Mouse (Mus musculus) ovary, postnatal 14 days (tissue): ENCODE measurements at regions not wholly inside any gene's neighbourhood (a gene's known extent, or its start where the extent isn't known, plus 50 kb on each side); places are given as distances from the start of the nearest gene placed in this dataset.

Experiments
- DNase-seq: peaks from one replicate; pipeline ENCODE4 v3.0.0; 2022; ENCODE audit warnings: low spot score

DNA sequence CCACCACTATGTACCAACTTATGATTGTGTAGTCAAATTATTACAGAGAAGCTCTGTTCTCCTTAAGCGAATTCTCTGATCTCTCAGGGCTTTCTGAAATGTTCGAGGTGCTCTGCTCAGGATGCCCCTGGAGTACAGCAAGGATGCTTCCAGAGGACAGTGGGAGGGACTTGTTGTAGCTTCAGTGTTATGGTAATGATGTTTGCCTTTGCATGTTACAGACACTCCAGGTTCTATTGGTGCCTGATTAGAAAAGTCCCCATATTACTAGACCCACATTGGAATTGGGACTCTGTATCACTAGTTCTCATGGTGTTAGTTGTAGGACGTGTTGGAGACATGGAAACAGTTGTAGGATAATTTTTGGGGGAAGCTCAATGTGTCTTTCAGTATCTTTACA lies 96.0 kb downstream of the Epdr1 start:
- no peak for DNase-seq

DNA sequence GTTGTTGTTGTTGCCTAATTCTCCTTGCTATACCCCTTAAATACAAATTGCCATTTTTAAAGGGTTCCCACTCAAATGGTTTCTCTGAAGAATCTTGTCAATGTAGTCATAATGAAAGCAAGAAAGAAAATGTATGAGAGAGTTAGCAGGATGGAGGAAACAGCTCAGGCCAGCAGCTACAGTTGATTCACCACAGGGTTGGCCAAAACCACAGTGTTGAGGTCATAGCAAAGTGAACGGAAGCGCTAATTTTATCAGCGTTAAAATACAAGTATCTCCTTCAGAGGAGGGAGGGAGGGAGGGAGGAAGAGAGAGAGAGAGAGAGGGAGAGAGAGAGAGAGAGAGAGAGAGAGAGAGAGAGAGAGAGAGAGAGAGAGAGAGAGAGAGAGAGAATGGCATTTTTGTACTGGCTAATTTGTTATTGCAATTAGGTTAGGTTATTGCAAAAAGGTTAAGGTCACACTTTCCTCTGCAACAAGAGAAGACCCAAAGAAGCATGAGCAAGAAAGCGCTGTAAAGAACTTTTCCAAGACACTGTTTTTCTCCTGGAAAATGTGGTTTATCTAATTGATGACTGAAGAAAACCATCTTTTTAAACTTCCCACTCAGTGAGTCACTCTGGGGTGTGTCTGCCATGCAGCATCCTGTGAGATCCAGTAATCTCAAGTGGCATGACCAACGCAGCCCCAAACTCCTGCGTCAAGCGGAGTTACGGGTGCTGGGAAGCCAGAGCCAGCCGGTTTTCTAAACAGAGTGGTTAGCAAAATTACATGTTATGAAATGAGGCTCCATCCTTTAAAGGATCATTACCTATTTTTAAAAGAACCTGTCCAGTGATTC lies 101.6 kb downstream of the Epdr1 start:
- DNase-seq, result no peak

DNA sequence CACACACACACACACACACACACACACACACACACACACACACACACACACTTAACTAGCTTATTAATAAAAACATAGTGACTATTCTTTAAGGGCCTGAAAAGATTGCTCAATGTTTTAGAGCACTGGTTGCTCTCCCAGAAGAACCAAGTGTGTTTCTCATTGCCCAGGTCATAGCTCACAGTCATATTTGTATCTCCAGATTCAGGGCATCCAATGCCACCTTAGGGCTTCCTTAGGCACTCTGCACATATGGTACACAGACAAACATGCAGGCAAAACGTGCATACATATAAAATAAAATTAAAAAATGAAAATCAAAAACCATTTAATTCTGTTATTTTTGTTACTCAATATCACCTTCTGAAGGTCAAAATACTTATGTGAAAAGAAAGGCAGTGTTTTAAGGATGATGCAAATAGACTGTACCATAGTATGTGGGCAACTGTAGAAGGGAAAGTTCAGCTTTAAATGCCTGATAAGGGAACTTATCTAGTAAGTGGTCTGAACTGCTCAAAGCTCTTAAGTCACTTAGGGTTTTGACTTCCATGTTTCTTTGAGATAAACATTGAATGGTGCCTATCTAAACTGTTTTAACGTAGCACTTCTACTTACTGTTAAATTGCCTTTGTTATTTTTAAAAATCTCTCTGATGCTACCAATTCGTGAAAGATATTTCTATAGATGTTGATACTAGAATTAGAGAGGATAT lies 104.7 kb downstream of the Epdr1 start:
- DNase-seq, result no peak

DNA sequence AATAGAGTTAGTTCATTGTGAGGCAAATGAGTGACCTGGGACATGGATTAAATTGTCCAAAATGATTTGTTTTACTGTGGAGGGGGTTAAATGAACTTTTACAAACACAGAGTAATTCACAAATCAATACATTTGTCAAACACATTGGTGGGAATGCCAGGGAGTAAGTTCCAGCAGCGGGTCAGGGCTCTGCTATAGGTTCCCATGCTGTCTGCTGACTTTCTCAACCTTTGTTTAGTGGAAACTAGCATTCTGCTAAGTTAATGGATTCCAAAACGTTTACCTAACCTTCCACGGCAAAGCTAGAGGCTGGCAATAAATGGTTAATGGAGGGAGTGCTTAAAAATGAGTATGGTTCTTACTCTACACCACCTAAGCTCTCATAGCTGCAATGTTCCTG lies 110.9 kb upstream of the Stard3nl start:
- DNase-seq, result no peak

DNA sequence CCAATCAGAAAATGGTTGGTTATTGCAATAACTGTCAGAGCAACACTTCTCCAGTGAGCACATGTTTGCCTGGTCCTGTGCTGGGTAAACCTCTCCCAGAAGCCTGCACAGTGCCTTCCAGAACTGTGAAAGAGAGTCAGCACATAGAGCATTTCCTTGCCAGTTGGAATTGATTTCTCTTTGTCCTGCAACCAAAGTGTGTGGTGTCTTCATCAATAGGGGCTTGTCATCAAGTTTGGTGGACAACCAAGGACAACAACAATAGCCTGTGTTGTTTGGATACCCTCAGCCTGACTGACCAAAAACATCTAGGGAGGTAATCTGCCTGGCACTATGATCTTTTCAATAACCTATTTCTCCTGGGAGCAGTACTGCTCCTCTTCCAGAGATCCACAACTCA lies 108.6 kb upstream of the Stard3nl start:
- no peak for DNase-seq

DNA sequence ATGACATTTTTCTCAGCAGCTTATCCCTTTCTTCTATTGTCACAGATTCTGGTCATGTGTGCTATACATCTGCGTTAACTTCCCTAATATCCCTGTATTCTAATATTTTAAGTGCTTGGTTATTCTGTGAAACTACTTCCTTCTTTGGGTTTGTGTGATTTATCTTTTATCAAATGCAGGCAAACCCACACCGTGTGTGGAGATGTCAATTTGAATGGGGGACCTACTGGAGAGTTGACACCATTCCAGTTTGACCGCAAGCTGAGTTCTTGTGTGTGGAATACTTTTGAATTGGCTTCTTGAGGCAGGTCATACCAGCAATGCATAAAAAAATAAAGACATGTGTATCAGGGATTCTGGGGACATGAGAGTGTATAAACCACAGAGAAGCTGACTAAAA lies 86.6 kb upstream of the Stard3nl start:
- DNase-seq, result no peak

DNA sequence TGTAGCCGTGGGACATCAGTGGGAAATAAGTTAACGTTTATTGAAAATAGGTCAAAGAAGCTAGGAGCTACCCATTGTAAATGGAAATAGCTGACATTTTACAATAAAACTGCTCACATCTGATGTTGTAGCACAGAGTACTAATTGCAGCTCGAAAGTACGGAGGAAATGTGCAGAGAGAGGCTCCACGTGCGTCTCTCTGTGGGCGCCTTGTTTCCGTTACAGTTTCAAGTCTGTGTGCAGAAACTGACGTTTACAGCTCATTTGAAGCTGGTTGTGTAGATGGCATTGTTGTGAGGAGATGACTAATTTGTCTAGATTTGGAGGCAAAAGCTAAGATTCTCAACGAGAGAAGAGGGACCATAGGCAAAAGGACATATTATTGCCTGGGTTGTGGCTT lies 78.4 kb upstream of the Stard3nl start:
- no peak for DNase-seq

DNA sequence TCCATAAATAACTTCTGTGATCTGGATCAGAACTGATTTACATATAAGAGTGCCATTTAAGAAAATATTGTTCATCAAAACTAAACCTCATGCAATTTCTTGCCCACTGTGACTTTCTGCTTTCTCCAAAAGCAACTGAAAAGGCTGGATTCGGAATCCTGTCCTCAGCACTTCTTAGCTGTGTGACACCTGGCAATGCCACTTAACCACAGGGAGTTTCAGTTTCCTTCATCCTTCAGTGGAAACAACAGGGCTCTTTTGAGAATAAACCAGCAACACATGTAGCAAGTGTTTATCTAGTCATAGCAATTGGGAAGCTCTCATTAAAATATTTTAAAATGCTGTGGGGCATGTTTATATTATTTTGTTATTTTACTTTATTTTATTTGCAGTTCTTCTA lies 75.1 kb upstream of the Stard3nl start:
- no peak for DNase-seq

DNA sequence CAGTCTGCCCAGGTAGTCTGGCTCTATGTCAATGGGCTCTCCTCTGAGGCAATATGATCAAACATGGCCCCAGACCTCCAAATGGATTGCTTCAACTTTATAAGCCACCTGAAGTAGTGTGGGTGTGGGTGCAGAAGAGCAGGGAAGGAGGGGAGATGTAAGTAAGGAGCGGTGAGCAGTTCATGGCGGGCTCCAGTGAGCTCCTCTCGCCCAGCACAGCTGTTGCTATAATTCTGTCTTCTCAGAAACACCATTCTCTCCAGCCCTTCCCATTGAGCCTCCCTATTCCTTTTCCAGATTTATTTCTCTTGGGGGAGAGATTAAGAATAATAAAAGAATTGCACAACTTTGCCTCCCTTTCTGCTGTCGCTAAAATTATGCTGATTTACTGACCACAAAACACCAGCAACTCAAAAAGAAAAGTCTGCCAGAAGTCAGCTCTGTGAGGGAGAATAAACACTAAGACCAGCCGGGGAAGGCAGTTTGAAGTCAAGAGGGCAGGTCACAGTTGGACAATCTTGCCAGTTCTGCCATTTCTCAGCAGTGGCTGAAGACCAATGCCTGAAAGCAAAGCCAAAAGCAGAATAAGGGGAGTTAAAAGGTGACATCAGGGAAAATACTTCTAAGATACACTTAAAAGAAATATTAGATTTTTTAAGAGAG lies 71.3 kb upstream of the Stard3nl start:
- DNase-seq, result peak; percentile 11

DNA sequence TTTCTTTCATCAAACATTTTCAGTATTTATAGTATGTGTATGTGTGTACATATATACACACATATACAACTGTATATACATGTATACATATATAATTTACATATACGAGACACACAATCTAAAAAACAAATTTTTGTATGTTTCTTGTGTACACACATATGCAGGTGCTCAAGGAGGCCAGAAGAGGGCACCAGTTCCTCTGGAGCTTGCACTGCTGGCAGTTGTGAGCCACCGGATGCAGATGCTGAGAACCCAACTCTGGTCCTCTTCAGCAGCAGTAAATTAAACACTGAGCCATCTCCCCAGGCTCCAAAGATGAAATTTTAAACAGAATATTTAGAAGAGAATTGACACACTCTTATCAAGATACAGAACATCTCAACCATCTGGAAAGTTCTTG lies 67.4 kb upstream of the Stard3nl start:
- no peak for DNase-seq

DNA sequence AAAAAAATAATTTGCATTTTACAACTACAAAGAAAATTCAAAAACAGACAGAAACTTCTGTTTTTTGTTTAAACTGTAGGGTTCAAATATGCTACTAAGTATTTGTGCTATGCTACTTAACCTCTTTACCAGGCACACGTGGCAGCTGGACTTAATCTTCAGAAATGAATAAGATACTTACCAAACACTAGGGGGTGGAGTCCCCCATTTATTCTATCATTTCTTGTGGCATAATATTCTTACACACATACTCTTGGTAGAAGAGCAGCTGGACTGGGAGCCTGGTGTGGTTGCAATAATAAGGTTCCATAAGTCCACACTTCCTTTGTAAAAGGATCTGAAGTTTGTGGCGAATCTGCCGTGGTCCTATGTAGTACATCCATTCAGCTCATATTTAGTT lies 53.8 kb upstream of the Stard3nl start:
- no peak for DNase-seq
